Mouse (Mus musculus): Measurements from ENCODE around the gene C9orf72. TPM values are rescaled to one million over a fixed set of nuclear protein-coding genes. Genes with fewer than 3 reads are reported as not detected.
A peak's percentile ranks its signal among the peaks of the same experiment; 100 is the strongest.

C9orf72 gene
- polyA plus RNA-seq, 1 experiment from 2014 or later, result 20.7 TPM

- 70% methylated on average over 5 of the region's 5 CpGs for WGBS (ENCODE audit: insufficient replicate concordance)
- no peak overlapping the region for H3K4me3 ChIP-seq (ENCODE audit: low read depth, low read length)
- ATAC-seq (replicated peaks; ENCODE audit: insufficient number of reproducible peaks, low FRiP score, low TSS enrichment), result no peak
- no peaks in the 10 kb centered on the region for H3K4me1 ChIP-seq (ENCODE audit: control insufficient read depth, insufficient read depth, low read length)
- H3K4me2 ChIP-seq, result no peak overlapping the region
- no peaks in the 10 kb centered on the region for H3K27me3 ChIP-seq (ENCODE audit: control insufficient read depth, insufficient read depth, low read length)
- no peak overlapping the region for H3K27ac ChIP-seq (ENCODE audit: low read depth, low read length)
- H3K9me3 ChIP-seq (replicated peaks; ENCODE audit: control insufficient read depth, low read length), result no peaks in the 10 kb centered on the region
- 0 out of 2 replicates have a peak, but pooled peaks cover 3% of the 10 kb centered on the region for H3K36me3 ChIP-seq (ENCODE audit: control insufficient read depth, insufficient read depth, low read length)
- H3K9ac ChIP-seq (ENCODE audit: low read depth, low read length), result no peak overlapping the region
Measured at GRCm38 (mm10) chr4:35201700-35202099, 24.3 kb downstream of the C9orf72 start.

GRCm38 (mm10) chr4:35192725-35193124, 33.2 kb downstream of the C9orf72 start:
- Histone ChIP-seq H3K27me3 (ENCODE audit: control insufficient read depth, insufficient read depth, low read length) (no peaks in the 10 kb centered on the region), H3K4me2 (no peak overlapping the region), H3K36me3 (ENCODE audit: control insufficient read depth, insufficient read depth, low read length) (no peaks in the 10 kb centered on the region), H3K27ac (ENCODE audit: low read depth, low read length) (no peak overlapping the region), H3K4me3 (ENCODE audit: low read depth, low read length) (no peak overlapping the region), H3K9me3 (replicated peaks; ENCODE audit: control insufficient read depth, low read length) (no peaks in the 10 kb centered on the region), H3K4me1 (ENCODE audit: control insufficient read depth, insufficient read depth, low read length) (peaks cover 13% of the 10 kb centered on the region), H3K9ac (ENCODE audit: low read depth, low read length) (no peak overlapping the region)
- 45% methylated on average over 7 of the region's 7 CpGs for WGBS (ENCODE audit: insufficient replicate concordance)
- ATAC-seq (replicated peaks; ENCODE audit: insufficient number of reproducible peaks, low FRiP score, low TSS enrichment), result no peak

GRCm38 (mm10) chr4:35189794-35190193, 36.2 kb downstream of the C9orf72 start:
- ATAC-seq (replicated peaks; ENCODE audit: insufficient number of reproducible peaks, low FRiP score, low TSS enrichment), result 0 out of 2 replicates have a peak, but pooled peaks have one; percentile 35
- Histone ChIP-seq H3K4me3 (ENCODE audit: low read depth, low read length) (no peak overlapping the region), H3K9me3 (replicated peaks; ENCODE audit: control insufficient read depth, low read length) (no peaks in the 10 kb centered on the region), H3K27ac (ENCODE audit: low read depth, low read length) (peak overlapping the region; percentile 17; the same call in 1 of the 2 replicates), H3K9ac (ENCODE audit: low read depth, low read length) (no peak overlapping the region), H3K27me3 (ENCODE audit: control insufficient read depth, insufficient read depth, low read length) (no peaks in the 10 kb centered on the region), H3K4me2 (no peak overlapping the region), H3K36me3 (ENCODE audit: control insufficient read depth, insufficient read depth, low read length) (no peaks in the 10 kb centered on the region), H3K4me1 (ENCODE audit: control insufficient read depth, insufficient read depth, low read length) (peaks cover 13% of the 10 kb centered on the region)
- WGBS (ENCODE audit: insufficient replicate concordance), result 64% methylated on average over 5 of the region's 5 CpGs

GRCm38 (mm10) chr4:35187617-35188326, 38.2 kb downstream of the C9orf72 start:
- Histone ChIP-seq H3K9me3 (replicated peaks; ENCODE audit: control insufficient read depth, low read length) (no peaks in the 10 kb centered on the region), H3K27me3 (ENCODE audit: control insufficient read depth, insufficient read depth, low read length) (no peaks in the 10 kb centered on the region), H3K27ac (ENCODE audit: low read depth, low read length) (no peak overlapping the region), H3K4me3 (ENCODE audit: low read depth, low read length) (no peak overlapping the region), H3K4me1 (ENCODE audit: control insufficient read depth, insufficient read depth, low read length) (peaks cover 13% of the 10 kb centered on the region), H3K4me2 (no peak overlapping the region), H3K36me3 (ENCODE audit: control insufficient read depth, insufficient read depth, low read length) (no peaks in the 10 kb centered on the region), H3K9ac (ENCODE audit: low read depth, low read length) (no peak overlapping the region)
- 65% methylated on average over 8 of the region's 8 CpGs for WGBS (ENCODE audit: insufficient replicate concordance)
- no peak for ATAC-seq (replicated peaks; ENCODE audit: insufficient number of reproducible peaks, low FRiP score, low TSS enrichment)

- no peak overlapping the region for H3K4me2 ChIP-seq
- WGBS (ENCODE audit: insufficient replicate concordance), result 79% methylated on average over 12 of the region's 12 CpGs
- no peak overlapping the region for H3K27ac ChIP-seq (ENCODE audit: low read depth, low read length)
- no peaks in the 10 kb centered on the region; the same call in 1 of the 2 replicates for H3K4me1 ChIP-seq (ENCODE audit: control insufficient read depth, insufficient read depth, low read length)
- no peaks in the 10 kb centered on the region for H3K36me3 ChIP-seq (ENCODE audit: control insufficient read depth, insufficient read depth, low read length)
- no peaks in the 10 kb centered on the region for H3K27me3 ChIP-seq (ENCODE audit: control insufficient read depth, insufficient read depth, low read length)
- H3K9ac ChIP-seq (ENCODE audit: low read depth, low read length), result no peak overlapping the region
- ATAC-seq (replicated peaks; ENCODE audit: insufficient number of reproducible peaks, low FRiP score, low TSS enrichment), result no peak
- no peaks in the 10 kb centered on the region for H3K9me3 ChIP-seq (replicated peaks; ENCODE audit: control insufficient read depth, low read length)
- H3K4me3 ChIP-seq (ENCODE audit: low read depth, low read length), result no peak overlapping the region
Measured at GRCm38 (mm10) chr4:35177926-35178645, 47.9 kb downstream of the C9orf72 start.

GRCm38 (mm10) chr4:35175566-35175965, 50.4 kb downstream of the C9orf72 start:
- ATAC-seq (replicated peaks; ENCODE audit: insufficient number of reproducible peaks, low FRiP score, low TSS enrichment), result no peak

GRCm38 (mm10) chr4:35173551-35173950, 52.4 kb downstream of the C9orf72 start:
- 65% methylated on average over 1 of the region's 1 CpGs for WGBS (ENCODE audit: insufficient replicate concordance)
- H3K36me3 ChIP-seq (ENCODE audit: control insufficient read depth, insufficient read depth, low read length), result no peaks in the 10 kb centered on the region
- H3K4me1 ChIP-seq (ENCODE audit: control insufficient read depth, insufficient read depth, low read length), result no peaks in the 10 kb centered on the region; the same call in 1 of the 2 replicates
- H3K4me2 ChIP-seq, result no peak overlapping the region
- no peak overlapping the region for H3K27ac ChIP-seq (ENCODE audit: low read depth, low read length)
- no peak for ATAC-seq (replicated peaks; ENCODE audit: insufficient number of reproducible peaks, low FRiP score, low TSS enrichment)
- no peaks in the 10 kb centered on the region for H3K9me3 ChIP-seq (replicated peaks; ENCODE audit: control insufficient read depth, low read length)
- no peak overlapping the region for H3K9ac ChIP-seq (ENCODE audit: low read depth, low read length)
- no peaks in the 10 kb centered on the region for H3K27me3 ChIP-seq (ENCODE audit: control insufficient read depth, insufficient read depth, low read length)
- no peak overlapping the region for H3K4me3 ChIP-seq (ENCODE audit: low read depth, low read length)

More at GRCm38 (mm10) chr4:35175566-35175965, 50.4 kb downstream of the C9orf72 start:
- no peaks in the 10 kb centered on the region for H3K27me3 ChIP-seq (ENCODE audit: control insufficient read depth, insufficient read depth, low read length)
- H3K36me3 ChIP-seq (ENCODE audit: control insufficient read depth, insufficient read depth, low read length), result no peaks in the 10 kb centered on the region
- no peaks in the 10 kb centered on the region for H3K9me3 ChIP-seq (replicated peaks; ENCODE audit: control insufficient read depth, low read length)
- no peak overlapping the region for H3K4me3 ChIP-seq (ENCODE audit: low read depth, low read length)
- H3K9ac ChIP-seq (ENCODE audit: low read depth, low read length), result no peak overlapping the region
- WGBS (ENCODE audit: insufficient replicate concordance), result 83% methylated on average over 2 of the region's 2 CpGs
- no peak overlapping the region for H3K4me2 ChIP-seq
- H3K4me1 ChIP-seq (ENCODE audit: control insufficient read depth, insufficient read depth, low read length), result no peaks in the 10 kb centered on the region; the same call in 1 of the 2 replicates
- no peak overlapping the region for H3K27ac ChIP-seq (ENCODE audit: low read depth, low read length)

- H3K36me3 ChIP-seq (ENCODE audit: control insufficient read depth, insufficient read depth, low read length), result no peaks in the 10 kb centered on the region
- no peaks in the 10 kb centered on the region for H3K9me3 ChIP-seq (replicated peaks; ENCODE audit: control insufficient read depth, low read length)
- no peak for ATAC-seq (replicated peaks; ENCODE audit: insufficient number of reproducible peaks, low FRiP score, low TSS enrichment)
- no peak overlapping the region for H3K4me3 ChIP-seq (ENCODE audit: low read depth, low read length)
- H3K4me2 ChIP-seq, result no peak overlapping the region
- H3K27ac ChIP-seq (ENCODE audit: low read depth, low read length), result no peak overlapping the region
- no peaks in the 10 kb centered on the region; the same call in 1 of the 2 replicates for H3K4me1 ChIP-seq (ENCODE audit: control insufficient read depth, insufficient read depth, low read length)
- H3K9ac ChIP-seq (ENCODE audit: low read depth, low read length), result no peak overlapping the region
- WGBS (ENCODE audit: insufficient replicate concordance), result 83% methylated on average over 2 of the region's 2 CpGs
- H3K27me3 ChIP-seq (ENCODE audit: control insufficient read depth, insufficient read depth, low read length), result no peaks in the 10 kb centered on the region
Measured at GRCm38 (mm10) chr4:35172471-35172870, 53.5 kb downstream of the C9orf72 start.

Data from heart, embryonic 11.5 days (tissue).